Mouse (Mus musculus) CD4-positive, CD25-positive, alpha-beta regulatory T cell, adult 4 months (primary cell): ENCODE results near the gene Ncor1. TPM values are rescaled to one million over a fixed set of nuclear protein-coding genes. Genes with fewer than 3 reads are reported as not detected.

ENCODE experiments used
- polyA plus RNA-seq, 2 experiments: library from polyadenylated mRNA; unstranded; fragments of 100-300 nt; shearing (Covaris generic); gene quantifications; one replicate each; pipeline ENCODE4 v1.2.1; 2017

The Ncor1 gene
- polyA plus RNA-seq, 2 experiments from 2014 or later = 170 to 205 TPM

Other genes with a start within 250 kb of the Ncor1 start
- gene Adora2b, start 209.6 kb downstream of the Ncor1 start, polyA plus RNA-seq = not detected
- 1 to 10 TPM; 9.6 to 9.7 TPM for gene Zswim7, start 177.2 kb downstream of the Ncor1 start, polyA plus RNA-seq
- gene Ttc19, start 177.1 kb downstream of the Ncor1 start, polyA plus RNA-seq = 10 to 100 TPM; 11.0 to 11.6 TPM
- gene Pigl, start 81 bp downstream of the Ncor1 start, polyA plus RNA-seq = 10 to 100 TPM in 1 of 2 experiments, 1 to 10 TPM in 1; 9.2 to 13.9 TPM
- 1 to 10 TPM in 1 of 2 experiments, under 1 TPM in 1; 0.74 to 2.3 TPM for gene Cenpv, start 80.7 kb upstream of the Ncor1 start, polyA plus RNA-seq
- 1,000 to 10,000 TPM; 5,826 to 7,831 TPM for gene Ubb, start 92.6 kb upstream of the Ncor1 start, polyA plus RNA-seq
- gene Trpv2, start 115.9 kb upstream of the Ncor1 start, polyA plus RNA-seq = 10 to 100 TPM; 65.8 to 93.5 TPM
- gene Lrrc75a, start 190.0 kb upstream of the Ncor1 start, polyA plus RNA-seq = 1 to 10 TPM; 1.9 to 4.6 TPM
- 10 to 100 TPM; 42.9 to 59.1 TPM for gene Mmgt2, start 190.1 kb upstream of the Ncor1 start, polyA plus RNA-seq